Mouse (Mus musculus) lung, postnatal 4 days (tissue): Measurements from ENCODE around the gene Akap1.
A peak's percentile ranks its signal among the peaks of the same experiment; 100 is the strongest.

Source experiments
- DNase-seq, 2 experiments: peaks; one replicate each; pipeline ENCODE4 v3.0.0; 2021

Gene Akap1

DNA sequence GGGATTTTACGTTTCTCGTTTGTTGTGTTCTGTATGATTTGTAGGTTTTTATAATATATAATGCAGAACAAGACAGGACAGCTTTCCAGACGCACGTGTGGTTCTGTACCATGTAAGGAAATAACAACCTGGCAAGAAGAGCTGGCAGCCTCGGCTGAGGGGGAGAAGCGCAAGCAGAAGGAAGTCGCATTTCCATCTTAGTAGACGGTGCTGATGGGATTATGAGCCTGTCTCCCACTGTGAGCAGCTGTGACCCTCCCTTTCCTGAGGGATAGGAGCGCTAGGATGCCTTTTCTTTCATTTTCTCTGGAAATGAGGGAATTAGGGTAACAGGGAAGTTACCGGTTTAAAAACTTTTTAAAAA lies 9.3 kb upstream of the Akap1 start:
- DNase-seq: no peak

DNA sequence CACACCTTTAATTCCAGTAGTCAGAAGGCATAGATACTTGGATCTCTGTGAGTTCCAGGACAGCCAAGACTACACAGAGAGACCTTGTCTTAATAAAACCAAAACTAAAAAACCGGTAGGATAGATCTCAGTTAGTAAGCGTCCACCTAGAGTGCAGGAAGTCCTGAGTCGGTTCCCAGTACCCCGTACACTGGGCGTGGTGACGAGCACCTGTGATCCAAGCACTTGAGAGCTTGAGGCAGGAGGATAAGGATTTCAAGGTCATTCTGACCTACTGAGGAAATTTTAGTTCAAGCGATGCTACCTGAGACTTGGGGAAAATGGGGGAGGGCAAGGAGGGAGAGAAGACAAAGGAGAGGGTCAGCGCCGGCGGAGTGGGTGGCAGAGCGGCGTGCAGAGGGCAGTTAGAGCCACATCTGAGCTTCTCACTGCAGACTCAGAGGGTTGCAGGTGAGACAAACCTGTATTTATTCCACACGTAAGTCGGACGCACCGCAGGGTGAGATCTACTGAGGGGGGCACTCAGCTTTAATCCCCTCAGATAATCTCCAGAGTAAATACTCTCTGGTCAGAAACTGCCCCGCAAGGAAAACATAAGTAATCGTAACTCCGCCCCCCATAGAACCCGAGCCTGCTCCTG lies 8.8 kb upstream of the Akap1 start:
- DNase-seq: no peak

GRCm38 (mm10) chr11:88869443-88869842 lies 5.1 kb upstream of the Akap1 start:
- DNase-seq: no peak

GRCm38 (mm10) chr11:88863904-88864457 lies 405 bp downstream of the Akap1 start:
- peak; percentile 54 to 64 for DNase-seq

DNA sequence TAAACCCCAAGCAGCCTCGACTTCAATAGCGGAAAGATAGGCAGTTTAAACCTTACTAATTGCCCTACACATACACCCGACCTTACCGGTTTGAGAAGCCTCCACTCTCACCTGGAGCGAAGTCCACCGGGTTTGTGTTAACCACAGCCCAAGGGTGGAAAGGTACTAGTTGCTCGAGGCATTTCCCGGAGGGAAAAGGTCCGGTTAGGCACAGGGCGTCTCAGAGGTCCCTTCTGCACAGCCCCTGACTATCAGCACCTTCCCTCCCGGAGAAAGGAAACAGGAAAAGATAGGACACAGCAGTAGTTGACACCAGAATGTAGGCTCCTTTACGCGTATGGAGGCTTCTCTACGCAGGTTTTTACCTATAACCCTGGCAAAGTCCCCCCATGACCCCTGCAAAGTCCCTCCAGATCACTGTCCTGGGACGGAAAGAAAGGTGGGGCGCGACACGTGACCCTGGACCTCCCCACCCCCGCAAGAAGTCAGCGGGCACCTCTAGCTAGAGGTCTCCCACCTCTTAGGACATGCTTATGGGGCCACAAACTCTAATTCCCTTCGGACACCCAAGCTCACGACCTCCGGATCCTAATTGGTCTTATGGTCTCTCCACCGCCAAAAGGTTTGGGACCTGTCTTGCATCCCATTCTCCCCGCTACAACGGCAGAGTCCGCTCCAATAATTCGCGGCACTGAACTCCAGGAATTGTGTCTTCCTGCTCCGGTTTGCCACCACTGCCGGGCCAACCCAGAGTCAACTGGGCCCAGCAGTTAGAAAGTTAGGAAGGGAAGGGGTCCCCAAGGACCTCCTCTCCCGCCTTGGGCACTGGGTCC lies 1.1 kb downstream of the Akap1 start:
- DNase-seq: peak in 1 of 2 experiments; percentile 43

- DNase-seq: no peak
Measured at GRCm38 (mm10) chr11:88862355-88862754, 2.0 kb downstream of the Akap1 start.

DNA sequence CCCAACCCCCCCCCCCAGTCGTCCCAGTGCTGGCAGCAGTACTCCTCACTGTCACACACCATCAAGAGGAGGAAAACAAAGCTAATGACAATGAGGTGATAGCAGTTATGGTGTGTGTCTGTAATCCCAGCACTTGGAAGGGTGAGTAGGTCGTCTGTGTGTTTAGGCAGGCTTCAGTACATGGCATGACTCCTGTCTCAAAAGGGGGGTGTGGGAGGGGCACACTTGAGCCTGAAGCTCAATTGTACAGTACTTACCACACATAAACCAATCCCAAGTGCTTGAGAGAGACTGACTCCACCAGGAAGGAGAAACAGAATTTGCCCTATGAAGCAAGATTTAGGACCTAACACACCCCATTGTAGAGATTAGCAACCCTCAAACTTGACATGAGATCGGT lies 3.3 kb downstream of the Akap1 start:
- DNase-seq: peak; percentile 44 to 80

- DNase-seq: peak in 1 of 2 experiments; percentile 54
Measured at GRCm38 (mm10) chr11:88860641-88861040, 3.7 kb downstream of the Akap1 start.

- DNase-seq: peak in 1 of 2 experiments; percentile 23
Measured at GRCm38 (mm10) chr11:88857311-88858005, 6.9 kb downstream of the Akap1 start.

- DNase-seq: peak in 1 of 2 experiments; percentile 29
Measured at GRCm38 (mm10) chr11:88856383-88856782, 8.0 kb downstream of the Akap1 start.

DNA sequence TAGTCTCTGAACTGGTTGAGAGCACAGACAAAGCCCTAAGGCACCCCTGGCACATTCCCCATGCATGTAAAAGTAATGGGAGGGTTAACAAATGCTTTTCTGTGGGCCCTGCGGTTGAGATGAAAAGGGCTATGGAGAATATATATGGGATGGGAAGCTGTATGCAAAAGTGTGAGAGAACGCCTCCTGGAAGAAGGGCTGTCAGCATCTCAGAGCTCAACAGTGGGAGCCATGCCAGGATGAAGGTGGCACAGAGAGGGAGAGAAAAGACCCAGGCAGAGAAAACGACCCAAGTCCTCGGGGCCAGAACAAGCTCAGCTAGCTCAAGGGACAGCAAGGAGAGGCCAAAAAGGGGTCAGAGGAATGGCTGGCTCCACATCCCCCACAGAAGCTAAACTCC lies 8.6 kb downstream of the Akap1 start:
- no peak for DNase-seq

GRCm38 (mm10) chr11:88853588-88853987 lies 10.8 kb downstream of the Akap1 start:
- no peak for DNase-seq

DNA sequence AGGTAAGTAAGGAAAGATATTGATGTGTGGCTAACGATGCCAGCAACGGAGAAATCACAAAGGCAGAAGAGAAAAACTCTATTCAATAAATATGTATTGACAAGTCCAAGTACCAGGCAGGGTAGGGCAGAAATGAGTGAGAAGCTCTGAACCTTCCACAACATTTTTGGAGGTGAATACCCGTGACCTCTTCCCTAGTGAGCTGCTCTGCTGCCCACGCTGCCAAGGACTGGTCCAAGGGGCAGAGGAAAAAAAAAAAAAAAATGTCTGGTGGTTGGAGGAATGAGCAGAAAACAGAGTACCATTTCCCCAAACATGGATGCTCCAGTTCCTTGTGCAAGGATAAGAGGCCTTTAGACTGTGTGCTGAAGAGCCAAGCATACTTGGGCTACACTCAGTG lies 11.6 kb downstream of the Akap1 start:
- DNase-seq: no peak

- no peak for DNase-seq
Measured at GRCm38 (mm10) chr11:88851049-88851825, 13.1 kb downstream of the Akap1 start.

- peak in 1 of 2 experiments; percentile 38 for DNase-seq
Measured at GRCm38 (mm10) chr11:88849732-88850131, 14.7 kb downstream of the Akap1 start.

GRCm38 (mm10) chr11:88849284-88849683 lies 15.1 kb downstream of the Akap1 start:
- peak; percentile 54 to 75 for DNase-seq

DNA sequence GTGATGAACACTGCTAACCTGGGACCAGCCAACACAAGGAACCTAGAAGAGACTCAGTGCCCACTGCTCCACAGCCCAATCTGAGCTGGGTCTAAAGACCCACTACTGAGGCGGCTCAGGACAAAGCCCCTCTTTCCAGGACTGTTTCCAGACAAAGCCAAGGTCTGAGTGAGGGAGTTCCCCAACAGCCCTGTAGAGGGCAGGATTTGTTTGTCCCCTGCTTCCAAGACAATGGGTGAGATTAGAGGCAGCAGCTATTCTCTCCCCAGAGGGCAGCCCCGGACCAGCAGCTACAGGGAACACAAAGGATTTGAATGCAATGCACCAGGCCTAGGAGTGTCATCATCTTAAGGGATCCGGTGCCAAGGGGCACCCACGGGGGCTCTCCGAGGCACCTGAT lies 15.8 kb downstream of the Akap1 start:
- peak; percentile 73 to 77 for DNase-seq

DNA sequence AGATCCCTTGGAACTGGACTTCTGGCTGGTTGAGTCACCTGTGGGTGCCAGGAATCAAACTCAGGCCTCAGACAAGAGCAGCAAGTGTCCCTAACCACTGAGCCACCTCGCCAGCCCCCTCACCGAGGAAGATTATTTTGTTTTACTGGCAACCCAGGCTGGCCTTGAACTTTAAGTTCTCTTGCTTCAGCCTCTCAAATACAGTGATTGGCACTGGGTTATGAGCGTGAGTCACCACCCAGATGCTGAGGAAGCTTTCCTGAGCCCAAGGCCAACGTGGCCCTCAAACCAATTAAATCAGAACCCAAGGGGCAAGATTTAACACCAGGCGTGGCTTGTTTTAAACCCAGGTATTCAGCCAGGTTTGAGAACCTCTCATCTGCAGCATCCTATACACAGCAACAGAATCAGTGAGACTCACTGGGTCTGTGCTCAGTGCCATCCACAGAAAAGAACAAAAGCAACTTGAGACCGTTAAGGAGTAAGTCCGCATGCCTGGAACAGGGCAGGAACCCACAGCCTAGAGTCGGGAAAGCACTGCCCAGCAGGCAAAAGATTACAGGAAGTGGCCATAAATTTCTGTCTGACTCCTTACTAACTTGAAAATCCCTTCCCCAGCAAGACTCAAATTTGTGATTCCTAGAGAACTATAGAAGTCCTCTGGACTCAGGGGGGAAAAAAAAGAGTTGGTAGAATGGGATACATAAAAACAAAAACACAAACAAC lies 16.9 kb downstream of the Akap1 start:
- DNase-seq: no peak

DNA sequence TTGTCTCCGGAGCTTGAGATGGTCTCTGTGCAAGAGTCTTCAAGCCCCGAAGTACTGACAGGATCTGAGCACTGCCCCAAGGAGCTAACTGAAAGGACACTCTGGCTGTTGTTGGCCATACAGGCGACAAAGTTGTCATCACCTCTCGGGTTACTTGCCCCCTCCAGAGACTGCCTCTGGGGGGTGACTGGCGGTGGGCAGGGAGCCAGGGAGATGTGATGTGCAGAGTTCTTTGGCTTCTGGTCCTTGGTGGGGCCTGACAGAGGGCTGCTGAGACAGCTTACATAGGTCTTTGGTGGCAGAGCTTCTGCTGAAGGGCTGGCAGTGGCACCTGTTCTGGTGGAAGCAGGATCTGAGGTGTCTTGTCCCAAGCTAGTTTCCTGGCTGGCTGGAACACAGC lies 20.0 kb downstream of the Akap1 start:
- DNase-seq: no peak

- DNase-seq: no peak
Measured at GRCm38 (mm10) chr11:88843305-88843704, 21.1 kb downstream of the Akap1 start.

- no peak for DNase-seq
Measured at GRCm38 (mm10) chr11:88842315-88842975, 21.9 kb downstream of the Akap1 start.
